Mouse (Mus musculus): ENCODE measurements at regions not wholly inside any gene's neighbourhood (a gene's known extent, or its start where the extent isn't known, plus 50 kb on each side); places are given as distances from the start of the nearest gene placed in this dataset.

- in situ Hi-C loops (cut with MboI; ENCODE audit: low pct_unique_long_range_greater_than_20kb in 1 of 2, low sequenced_read_pairs in 2 of 2, unreplicated experiment in 1 of 2) = no loop called here
Observed at GRCm38 (mm10) chr3:50813760-50814400, 370.5 kb upstream of the Slc7a11 start.

- in situ Hi-C loops (cut with MboI; ENCODE audit: low pct_unique_long_range_greater_than_20kb in 1 of 2, low sequenced_read_pairs in 2 of 2, unreplicated experiment in 1 of 2) = no loop called here
Observed at GRCm38 (mm10) chr3:50815716-50816115, 372.3 kb upstream of the Slc7a11 start.

DNA sequence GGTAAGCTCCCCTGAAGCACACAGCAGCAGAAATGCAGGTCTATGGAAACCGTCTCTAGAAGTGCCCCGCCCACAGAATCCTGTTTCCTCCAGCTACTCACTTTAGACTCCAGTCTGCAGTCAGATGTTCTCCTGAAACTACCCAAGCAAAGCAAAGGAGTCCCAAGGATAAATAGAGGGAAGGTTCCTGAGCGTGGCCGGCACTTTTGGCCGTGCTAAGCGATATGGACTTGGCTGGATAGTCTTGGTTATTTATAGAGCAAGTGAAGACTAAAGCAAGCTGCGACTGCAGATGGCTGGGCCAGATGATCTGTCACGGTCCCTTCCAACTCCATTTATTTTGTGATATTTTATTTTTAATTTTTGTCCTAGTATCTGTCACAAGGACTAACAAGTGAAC is 373.1 kb upstream of the Slc7a11 start:
- in situ Hi-C loops (cut with MboI; ENCODE audit: low pct_unique_long_range_greater_than_20kb in 1 of 2, low sequenced_read_pairs in 2 of 2, unreplicated experiment in 1 of 2) = no loop called here

- in situ Hi-C loops (cut with MboI; ENCODE audit: low pct_unique_long_range_greater_than_20kb in 1 of 2, low sequenced_read_pairs in 2 of 2, unreplicated experiment in 1 of 2) = no loop called here
Observed at GRCm38 (mm10) chr3:50817361-50817760, 373.9 kb upstream of the Slc7a11 start.

DNA sequence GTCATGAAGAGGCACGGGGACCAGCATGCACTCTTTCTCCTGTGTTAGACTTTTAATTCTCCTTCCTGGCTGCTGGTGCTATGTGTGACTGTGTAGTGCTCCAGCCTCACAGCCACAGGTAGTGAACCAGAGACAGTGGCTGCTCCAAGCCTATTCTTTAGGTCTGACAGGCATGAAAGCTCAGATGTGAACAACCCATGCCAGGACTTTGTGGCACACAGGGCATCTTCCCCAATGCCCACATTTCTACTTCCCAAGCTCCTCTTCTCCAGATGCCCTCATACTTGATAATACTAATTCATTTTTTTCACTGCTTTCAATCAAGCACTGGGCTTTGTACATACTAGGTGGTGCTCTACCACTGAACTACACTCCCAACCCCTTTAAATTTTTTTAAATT is 377.4 kb upstream of the Slc7a11 start:
- in situ Hi-C loops (cut with MboI; ENCODE audit: low pct_unique_long_range_greater_than_20kb in 1 of 2, low sequenced_read_pairs in 2 of 2, unreplicated experiment in 1 of 2) = no loop called here

GRCm38 (mm10) chr3:50825534-50826423 is 382.4 kb upstream of the Slc7a11 start:
- in situ Hi-C loops (cut with MboI; ENCODE audit: low pct_unique_long_range_greater_than_20kb in 1 of 2, low sequenced_read_pairs in 2 of 2, unreplicated experiment in 1 of 2) = no loop called here

DNA sequence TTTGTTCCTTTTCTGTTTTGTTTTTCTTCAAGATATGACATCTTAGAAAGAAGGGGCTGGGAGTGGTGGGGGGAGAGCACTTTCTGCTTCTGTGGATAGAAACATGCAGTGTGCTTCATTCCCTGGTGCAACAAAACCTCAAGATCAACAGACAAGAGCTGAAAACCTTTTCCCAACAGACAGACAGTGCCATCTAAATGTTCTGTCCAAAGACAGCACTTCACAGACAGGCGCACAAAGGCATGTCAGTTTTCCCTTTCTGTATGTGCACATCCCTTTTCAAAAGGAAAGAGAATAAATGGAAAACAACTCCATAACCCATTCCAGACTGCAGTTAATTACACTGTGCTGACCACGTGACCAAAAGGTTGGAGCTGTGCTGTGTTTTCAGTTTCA is 383.0 kb upstream of the Slc7a11 start:
- in situ Hi-C loops (cut with MboI; ENCODE audit: low pct_unique_long_range_greater_than_20kb in 1 of 2, low sequenced_read_pairs in 2 of 2, unreplicated experiment in 1 of 2) = no loop called here

DNA sequence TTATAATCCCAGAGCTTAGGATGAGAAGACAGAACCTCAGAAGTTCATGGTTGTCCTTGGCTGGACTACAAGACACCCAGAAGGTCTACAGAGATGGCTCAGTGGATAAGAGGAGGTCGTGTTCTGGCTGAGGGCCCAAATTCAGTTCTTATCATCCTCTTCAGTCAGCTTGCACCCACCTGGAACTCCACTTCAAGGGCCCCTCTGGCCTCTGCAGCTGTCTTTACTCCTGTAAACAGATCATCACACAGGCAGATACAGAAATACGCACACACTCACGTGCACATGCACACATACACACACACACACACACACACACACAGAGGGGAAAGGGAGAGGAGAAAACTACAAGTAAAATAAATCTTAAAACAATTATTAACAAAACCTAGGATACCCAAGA is 385.8 kb upstream of the Slc7a11 start:
- in situ Hi-C loops (cut with MboI; ENCODE audit: low pct_unique_long_range_greater_than_20kb in 1 of 2, low sequenced_read_pairs in 2 of 2, unreplicated experiment in 1 of 2) = no loop called here

- in situ Hi-C loops (cut with MboI; ENCODE audit: low pct_unique_long_range_greater_than_20kb in 1 of 2, low sequenced_read_pairs in 2 of 2, unreplicated experiment in 1 of 2) = no loop called here
Observed at GRCm38 (mm10) chr3:50830446-50830845, 387.0 kb upstream of the Slc7a11 start.

- in situ Hi-C loops (cut with MboI; ENCODE audit: low pct_unique_long_range_greater_than_20kb in 1 of 2, low sequenced_read_pairs in 2 of 2, unreplicated experiment in 1 of 2) = no loop called here
Observed at GRCm38 (mm10) chr3:50830926-50831325, 387.5 kb upstream of the Slc7a11 start.

DNA sequence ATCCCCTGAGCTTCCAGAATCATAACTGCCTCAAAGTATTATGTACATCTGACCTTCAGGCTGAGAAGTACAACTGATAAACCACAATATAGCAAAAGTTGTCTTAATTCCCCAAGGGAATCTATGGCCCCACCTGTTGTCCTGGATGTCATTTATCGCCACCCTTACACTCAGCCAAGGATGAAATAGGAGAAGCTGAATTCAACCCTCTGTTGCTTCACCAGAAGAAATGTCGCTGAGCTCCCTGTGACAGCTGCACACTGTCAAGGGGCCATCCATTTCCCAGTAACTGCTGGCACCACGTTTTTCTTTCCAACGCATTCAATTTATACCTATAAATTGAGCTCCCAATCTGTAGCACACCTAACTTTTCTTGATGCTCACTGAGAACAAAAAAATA is 382.0 kb upstream of the Noct start:
- in situ Hi-C loops (cut with MboI; ENCODE audit: low pct_unique_long_range_greater_than_20kb in 1 of 2, low sequenced_read_pairs in 2 of 2, unreplicated experiment in 1 of 2) = no loop called here

DNA sequence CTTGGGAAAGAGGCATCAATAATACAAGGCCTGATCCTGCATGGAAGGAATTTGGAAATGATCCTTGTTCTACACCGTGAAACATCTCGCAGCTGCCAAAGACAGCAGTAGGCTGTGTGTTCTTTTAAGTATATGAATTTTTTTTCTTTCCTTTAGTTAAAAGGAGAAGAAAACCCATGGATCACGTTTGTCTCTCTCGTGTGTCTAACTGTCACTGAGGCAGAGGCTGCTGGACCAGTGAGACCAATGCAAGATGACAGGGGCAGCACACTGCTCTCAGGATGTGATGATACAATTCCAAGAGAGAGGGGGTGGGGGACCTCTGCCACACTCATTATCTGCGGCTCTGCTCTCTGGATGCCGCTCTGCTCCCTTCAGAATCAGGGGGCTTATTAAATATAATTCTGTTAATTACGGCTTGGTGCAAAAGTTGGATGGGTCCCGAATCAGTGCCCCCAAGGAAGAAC is 379.4 kb upstream of the Noct start:
- in situ Hi-C loops (cut with MboI; ENCODE audit: low pct_unique_long_range_greater_than_20kb in 1 of 2, low sequenced_read_pairs in 2 of 2, unreplicated experiment in 1 of 2) = no loop called here

DNA sequence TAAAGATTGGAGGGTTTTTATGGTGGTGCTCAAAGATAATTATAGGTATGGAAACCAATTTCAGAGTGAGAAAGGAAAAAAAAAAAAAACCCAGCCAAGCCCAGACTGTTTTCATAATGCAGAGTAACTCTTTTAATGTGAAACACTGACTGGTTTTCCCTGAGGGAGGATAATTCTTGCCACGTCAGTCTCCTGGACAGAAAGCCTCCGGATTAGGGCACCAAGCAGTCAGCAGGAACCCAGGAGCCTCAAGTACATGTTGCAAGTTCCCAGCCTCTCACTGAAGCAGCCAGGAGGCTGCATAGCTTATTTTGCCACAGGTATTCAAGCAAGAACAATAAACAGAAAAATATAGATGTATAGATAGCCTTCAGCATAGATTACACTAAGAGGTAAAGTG is 378.9 kb upstream of the Noct start:
- in situ Hi-C loops (cut with MboI; ENCODE audit: low pct_unique_long_range_greater_than_20kb in 1 of 2, low sequenced_read_pairs in 2 of 2, unreplicated experiment in 1 of 2) = no loop called here

- in situ Hi-C loops (cut with MboI; ENCODE audit: low pct_unique_long_range_greater_than_20kb in 1 of 2, low sequenced_read_pairs in 2 of 2, unreplicated experiment in 1 of 2) = no loop called here
Observed at GRCm38 (mm10) chr3:50848528-50848927, 375.7 kb upstream of the Noct start.

- in situ Hi-C loops (cut with MboI; ENCODE audit: low pct_unique_long_range_greater_than_20kb in 1 of 2, low sequenced_read_pairs in 2 of 2, unreplicated experiment in 1 of 2) = no loop called here
Observed at GRCm38 (mm10) chr3:50851083-50851637, 373.1 kb upstream of the Noct start.

GRCm38 (mm10) chr3:50867105-50867504 is 357.1 kb upstream of the Noct start:
- in situ Hi-C loops (cut with MboI; ENCODE audit: low pct_unique_long_range_greater_than_20kb in 1 of 2, low sequenced_read_pairs in 2 of 2, unreplicated experiment in 1 of 2) = no loop called here

DNA sequence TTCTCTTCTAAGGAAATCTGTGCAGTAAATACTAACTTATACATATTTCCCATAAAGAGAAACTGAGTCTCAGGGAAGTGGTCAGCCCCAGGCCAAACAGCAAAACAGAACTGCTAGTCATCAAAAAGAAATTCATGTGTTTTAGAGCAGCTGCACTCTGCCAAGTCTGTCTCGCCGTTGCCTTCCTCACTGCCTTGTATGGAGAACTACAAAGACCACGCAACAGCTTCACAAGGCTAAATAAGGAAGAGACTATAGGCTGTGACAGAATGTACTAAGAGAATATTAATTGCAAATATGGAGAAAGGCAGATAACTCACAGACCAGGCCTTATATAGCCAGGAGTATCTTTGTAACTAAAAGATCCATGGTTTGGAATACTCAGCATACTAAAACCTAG is 355.0 kb upstream of the Noct start:
- in situ Hi-C loops (cut with MboI; ENCODE audit: low pct_unique_long_range_greater_than_20kb in 1 of 2, low sequenced_read_pairs in 2 of 2, unreplicated experiment in 1 of 2) = no loop called here

DNA sequence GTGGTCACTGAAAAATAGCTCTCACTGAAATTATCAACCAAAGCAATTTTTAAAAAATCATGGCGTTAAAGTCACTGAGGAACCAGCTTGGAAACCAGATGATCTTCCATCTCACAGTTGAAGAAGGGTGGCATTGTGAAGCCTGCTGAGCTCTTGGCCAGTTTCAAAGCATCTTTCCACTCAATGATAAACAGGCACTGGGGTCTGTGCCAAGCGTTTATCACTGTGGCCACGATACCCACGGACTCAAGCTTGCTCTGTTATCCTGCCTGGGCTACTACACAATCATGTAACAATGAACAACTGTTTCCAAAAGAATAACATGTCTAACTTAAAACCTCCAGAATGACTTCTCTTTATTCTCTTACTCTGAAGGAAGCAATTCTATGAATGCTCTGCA is 345.2 kb upstream of the Noct start:
- in situ Hi-C loops (cut with MboI; ENCODE audit: low pct_unique_long_range_greater_than_20kb in 1 of 2, low sequenced_read_pairs in 2 of 2, unreplicated experiment in 1 of 2) = no loop called here

DNA sequence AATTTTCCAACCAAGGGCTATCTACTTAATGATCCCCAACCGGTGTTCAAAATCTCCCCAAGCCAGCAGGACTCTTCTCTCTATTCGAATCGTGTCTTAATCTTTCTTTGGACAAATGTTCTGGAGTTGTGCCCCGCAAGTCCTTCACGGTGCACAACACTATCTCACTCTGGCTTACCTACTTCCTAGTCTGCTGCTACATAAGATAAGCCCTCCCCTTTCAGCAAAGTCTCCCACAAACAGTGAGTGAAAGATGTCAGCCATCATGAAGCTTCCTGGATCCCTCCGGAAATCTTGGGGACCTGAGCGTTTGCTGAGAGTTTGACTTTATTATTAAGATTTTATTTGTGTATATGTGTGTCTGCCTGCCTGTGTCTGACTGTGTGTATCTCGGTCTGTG is 344.7 kb upstream of the Noct start:
- in situ Hi-C loops (cut with MboI; ENCODE audit: low pct_unique_long_range_greater_than_20kb in 1 of 2, low sequenced_read_pairs in 2 of 2, unreplicated experiment in 1 of 2) = no loop called here

All from mouse embryonic stem cell (cell line).